18 mouse cellular contexts compared by ENCODE assay signal in genomic region chr5:129243120-129243519, GRCm38 (mm10).
"Had no signal": no experiment of that assay in that cellular context is flagged by ENCODE, and none has a peak within 500 bp of the region (broad histone marks: within the 10 kb centered on the region; RNA-seq: fewer than 3 reads in every experiment).

No protein-coding gene starts in this region.

- H3K27ac ChIP-seq: midbrain, embryonic 10.5 days; midbrain, embryonic 12.5 days; neural tube, embryonic 13.5 days; neural tube, embryonic 15.5 days had no signal

- H3K4me1 ChIP-seq: midbrain, embryonic 12.5 days had no signal

- H3K4me3 ChIP-seq: midbrain, embryonic 10.5 days; midbrain, embryonic 12.5 days; myocyte; neural tube, embryonic 13.5 days; neural tube, embryonic 15.5 days had no signal

- H3K27me3 ChIP-seq: midbrain, embryonic 12.5 days; neural tube, embryonic 13.5 days; neural tube, embryonic 15.5 days had no signal

- H3K36me3 ChIP-seq: midbrain, embryonic 10.5 days; midbrain, embryonic 12.5 days; neural tube, embryonic 13.5 days; neural tube, embryonic 15.5 days had no signal

- ATAC-seq: midbrain, embryonic 16.5 days had no signal

- H3K9ac ChIP-seq: lung, embryonic 14.5 days; midbrain, embryonic 12.5 days; neural tube, embryonic 13.5 days; neural tube, embryonic 15.5 days had no signal

- H3K4me2 ChIP-seq: lung, embryonic 14.5 days; midbrain, embryonic 12.5 days; neural tube, embryonic 13.5 days; neural tube, embryonic 15.5 days had no signal

- DNase-seq: lung, adult 18-20 months; lung, embryonic 14.5 days; lung, postnatal 10 days; lung, postnatal 4 days; retina, postnatal 1 day; right cerebral cortex, adult 18-20 months; right cerebral cortex, postnatal 25 days; right cerebral cortex, postnatal 4 days; spleen, adult 18-20 months; thymus, adult 18-20 months; thymus, postnatal 14 days; thymus, postnatal 36 days had no signal

- H3K9me3 ChIP-seq: midbrain, embryonic 10.5 days; midbrain, embryonic 12.5 days; neural tube, embryonic 13.5 days; neural tube, embryonic 15.5 days had no signal
